Mouse (Mus musculus): ENCODE data around the gene Cbarp. TPM values are rescaled to one million over a fixed set of nuclear protein-coding genes. Genes with fewer than 3 reads are reported as not detected.

The Cbarp gene
- polyA plus RNA-seq (2015; fragmentation: Nextera tagmentation; extraction: Ambion mirVana): 3.1 and 3.9 TPM in 2 replicates

DNA sequence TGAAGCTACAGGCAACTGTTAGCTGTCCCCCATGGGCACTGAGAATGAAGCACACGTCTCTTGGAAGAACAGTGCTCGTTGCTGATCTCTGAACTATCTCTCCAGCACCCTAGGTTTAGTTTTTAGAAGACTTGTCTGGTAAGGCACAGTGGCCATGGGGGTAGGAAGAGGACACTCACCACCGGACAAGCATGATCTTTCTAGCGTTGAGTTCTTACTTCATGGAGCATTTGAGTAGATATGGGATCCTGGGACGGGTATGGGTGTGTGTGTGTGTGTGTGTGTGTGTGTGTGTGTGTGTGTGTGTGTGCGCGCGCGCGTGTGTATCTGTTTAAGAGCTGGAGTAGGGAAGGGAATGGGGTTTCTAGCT is at the start of gene Cbarp:
TSS of gene Cbarp (minus strand) at position 170 of the 370 bp plus-strand sequence.
- peaks cover 49% of the 10 kb centered on the region for H3K4me1 ChIP-seq (ENCODE audit: control insufficient read depth, insufficient read depth, low read length)

DNA sequence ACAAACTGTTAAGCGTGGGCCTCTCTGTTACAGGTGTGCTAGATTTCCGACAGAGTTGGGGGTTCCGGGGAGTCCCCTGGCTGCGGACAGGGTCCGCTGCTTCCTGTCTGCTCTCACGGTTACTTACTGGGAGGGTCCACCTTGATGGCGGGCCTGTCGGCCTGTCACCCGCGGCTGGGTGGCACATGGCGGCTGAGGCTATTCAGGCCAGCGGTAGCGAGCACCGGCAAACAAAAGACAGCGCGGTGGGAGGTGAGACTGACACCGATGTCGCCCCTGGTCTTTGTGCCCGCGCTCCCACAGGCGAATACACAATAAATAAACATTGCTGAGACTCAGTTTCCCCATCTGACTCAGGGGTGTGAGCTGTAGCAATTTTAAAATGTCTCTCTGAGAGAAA is 49.4 kb upstream of the Cbarp start:
- no peaks in the 10 kb centered on the region for H3K9me3 ChIP-seq (replicated peaks; ENCODE audit: control insufficient read depth, low read length)
- peak overlapping the region; percentile 65 for H3K4me2 ChIP-seq (ENCODE audit: low read depth, low read length)
- H3K4me3 ChIP-seq (replicated peaks; ENCODE audit: low read length): peak overlapping the region; percentile 36
- no peak overlapping the region for H3K27ac ChIP-seq (ENCODE audit: low read length)
- ATAC-seq (ENCODE audit: insufficient read depth, low FRiP score): no peak
- peak overlapping the region; percentile 62 for H3K9ac ChIP-seq (ENCODE audit: low read length)
- 20% methylated on average over 21 of the region's 21 CpGs for WGBS
- peaks cover 25% of the 10 kb centered on the region for H3K27me3 ChIP-seq (ENCODE audit: control insufficient read depth, insufficient read depth, low read length)
- H3K36me3 ChIP-seq (ENCODE audit: control insufficient read depth, insufficient read depth, low read length): no peaks in the 10 kb centered on the region
- H3K4me1 ChIP-seq (ENCODE audit: control insufficient read depth, insufficient read depth, low read length): peaks cover 3% of the 10 kb centered on the region; the same call in 1 of the 2 replicates

More for the DNA sequence above, at the start of gene Cbarp:
- H3K9ac ChIP-seq (ENCODE audit: low read length): peak within 1 kb of the TSS; percentile 71
- peak within 1 kb of the TSS; percentile 98 for H3K4me2 ChIP-seq (ENCODE audit: low read depth, low read length)
- peaks cover 3% of the 10 kb centered on the region; the same call in 1 of the 2 replicates for H3K27me3 ChIP-seq (ENCODE audit: control insufficient read depth, insufficient read depth, low read length)
- no peak for ATAC-seq (ENCODE audit: insufficient read depth, low FRiP score)
- peak within 1 kb of the TSS; percentile 85 for H3K4me3 ChIP-seq (replicated peaks; ENCODE audit: low read length)
- peak within 1 kb of the TSS; percentile 94 for H3K27ac ChIP-seq (ENCODE audit: low read length)
- WGBS: 70% methylated on average over 10 of the region's 10 CpGs
- H3K36me3 ChIP-seq (ENCODE audit: control insufficient read depth, insufficient read depth, low read length): peaks cover 11% of the 10 kb centered on the region; the same call in 1 of the 2 replicates
- H3K9me3 ChIP-seq (replicated peaks; ENCODE audit: control insufficient read depth, low read length): no peaks in the 10 kb centered on the region

DNA sequence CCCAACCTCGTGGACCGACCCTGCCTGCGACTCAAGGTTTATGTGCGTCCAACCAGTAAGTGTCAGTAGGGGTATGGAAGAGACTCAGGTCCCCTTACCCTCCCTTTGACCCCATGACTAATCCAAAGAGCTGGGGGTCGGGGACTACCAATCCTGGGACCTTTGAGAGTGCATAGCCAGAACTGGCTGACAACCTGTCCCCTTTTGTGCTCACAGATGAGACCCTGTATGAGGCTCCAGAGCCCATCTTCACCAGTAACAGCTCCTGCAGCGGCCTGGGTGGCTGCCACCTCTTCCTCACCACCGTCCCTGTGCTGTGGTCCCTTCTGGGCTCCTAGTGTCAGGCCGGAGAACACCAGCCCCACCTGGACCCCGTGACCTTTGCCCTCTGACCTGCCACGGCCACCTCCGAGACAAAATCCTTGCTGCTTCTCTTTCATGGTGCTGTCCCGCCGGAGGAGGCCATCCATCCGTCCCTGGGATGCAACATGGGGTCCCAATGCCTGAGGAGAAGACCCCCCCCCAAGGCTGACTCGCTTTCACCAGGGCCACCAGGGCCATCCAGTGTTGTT is 47.9 kb upstream of the Cbarp start:
- H3K9me3 ChIP-seq (replicated peaks; ENCODE audit: control insufficient read depth, low read length): no peaks in the 10 kb centered on the region
- no peak for ATAC-seq (ENCODE audit: insufficient read depth, low FRiP score)
- no peak overlapping the region for H3K4me3 ChIP-seq (replicated peaks; ENCODE audit: low read length)
- H3K4me2 ChIP-seq (ENCODE audit: low read depth, low read length): no peak overlapping the region
- peaks cover 25% of the 10 kb centered on the region for H3K27me3 ChIP-seq (ENCODE audit: control insufficient read depth, insufficient read depth, low read length)
- H3K4me1 ChIP-seq (ENCODE audit: control insufficient read depth, insufficient read depth, low read length): peaks cover 3% of the 10 kb centered on the region; the same call in 1 of the 2 replicates
- no peak overlapping the region for H3K27ac ChIP-seq (ENCODE audit: low read length)
- no peak overlapping the region for H3K9ac ChIP-seq (ENCODE audit: low read length)
- 81% methylated on average over 15 of the region's 15 CpGs for WGBS
- no peaks in the 10 kb centered on the region for H3K36me3 ChIP-seq (ENCODE audit: control insufficient read depth, insufficient read depth, low read length)

DNA sequence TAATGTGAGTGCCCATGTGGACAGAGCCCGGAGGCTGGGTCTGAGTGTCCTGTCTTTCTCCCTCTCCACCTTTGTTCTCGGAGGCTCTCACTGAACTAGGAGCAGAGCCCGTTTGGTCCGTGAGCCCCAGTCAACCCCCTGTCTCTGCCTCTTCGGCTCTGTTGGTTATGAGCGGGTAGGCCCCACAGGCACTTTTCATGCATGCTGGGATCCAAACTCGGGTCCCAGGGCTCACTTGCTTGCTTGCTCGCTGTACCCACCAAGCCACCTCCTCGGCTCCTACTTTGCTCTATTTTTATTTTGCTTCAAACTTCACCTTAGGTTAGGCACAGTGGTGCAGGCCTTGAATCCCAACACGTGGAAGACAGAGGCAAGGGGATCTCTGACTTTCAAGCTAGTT is 47.1 kb upstream of the Cbarp start:
- Histone ChIP-seq H3K9me3 (replicated peaks; ENCODE audit: control insufficient read depth, low read length) (no peaks in the 10 kb centered on the region), H3K9ac (ENCODE audit: low read length) (no peak overlapping the region), H3K27ac (ENCODE audit: low read length) (no peak overlapping the region), H3K4me1 (ENCODE audit: control insufficient read depth, insufficient read depth, low read length) (peaks cover 3% of the 10 kb centered on the region; the same call in 1 of the 2 replicates), H3K4me2 (ENCODE audit: low read depth, low read length) (no peak overlapping the region), H3K36me3 (ENCODE audit: control insufficient read depth, insufficient read depth, low read length) (no peaks in the 10 kb centered on the region), H3K27me3 (ENCODE audit: control insufficient read depth, insufficient read depth, low read length) (peaks cover 25% of the 10 kb centered on the region), H3K4me3 (replicated peaks; ENCODE audit: low read length) (no peak overlapping the region)
- 90% methylated on average over 10 of the region's 10 CpGs for WGBS
- no peak for ATAC-seq (ENCODE audit: insufficient read depth, low FRiP score)

DNA sequence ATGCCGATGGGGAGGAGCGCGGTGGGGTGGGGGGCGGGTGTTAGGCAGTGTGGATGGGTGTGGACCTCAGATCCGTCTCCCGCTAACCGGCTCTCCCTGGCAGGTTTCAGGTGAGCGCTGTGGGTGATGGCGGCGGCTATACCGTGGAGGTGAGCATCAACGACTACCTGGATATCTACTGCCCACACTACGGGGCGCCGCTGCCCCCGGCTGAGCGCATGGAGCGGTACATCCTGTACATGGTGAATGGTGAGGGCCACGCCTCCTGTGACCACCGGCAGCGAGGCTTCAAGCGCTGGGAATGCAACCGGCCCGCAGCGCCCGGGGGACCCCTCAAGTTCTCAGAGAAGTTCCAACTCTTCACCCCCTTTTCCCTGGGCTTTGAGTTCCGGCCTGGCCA is 46.0 kb upstream of the Cbarp start:
- Histone ChIP-seq H3K4me2 (ENCODE audit: low read depth, low read length) (no peak overlapping the region), H3K27me3 (ENCODE audit: control insufficient read depth, insufficient read depth, low read length) (peaks cover 21% of the 10 kb centered on the region), H3K4me3 (replicated peaks; ENCODE audit: low read length) (no peak overlapping the region), H3K9me3 (replicated peaks; ENCODE audit: control insufficient read depth, low read length) (no peaks in the 10 kb centered on the region), H3K9ac (ENCODE audit: low read length) (no peak overlapping the region), H3K36me3 (ENCODE audit: control insufficient read depth, insufficient read depth, low read length) (no peaks in the 10 kb centered on the region), H3K27ac (ENCODE audit: low read length) (no peak overlapping the region), H3K4me1 (ENCODE audit: control insufficient read depth, insufficient read depth, low read length) (peaks cover 3% of the 10 kb centered on the region; the same call in 1 of the 2 replicates)
- no peak for ATAC-seq (ENCODE audit: insufficient read depth, low FRiP score)
- 45% methylated on average over 27 of the region's 27 CpGs for WGBS

DNA sequence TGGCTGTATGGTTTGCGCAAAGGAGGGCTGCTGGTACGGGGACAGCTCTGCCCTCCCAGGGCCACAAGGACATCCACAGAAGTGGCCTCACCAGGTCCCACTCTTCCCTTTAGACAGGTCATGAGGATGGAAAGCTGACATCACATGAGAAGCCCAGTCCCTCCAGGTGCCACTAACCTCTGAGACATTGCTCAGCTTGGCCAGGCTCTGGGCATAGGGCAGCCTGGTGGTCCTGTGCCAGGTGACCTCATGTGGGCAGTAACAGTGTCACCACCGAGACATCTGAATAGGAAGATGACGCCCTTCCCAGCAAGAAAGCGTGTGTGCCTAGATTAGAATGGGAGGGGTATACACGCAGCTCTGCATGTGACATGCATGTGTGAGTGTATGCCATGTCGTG is 41.9 kb upstream of the Cbarp start:
- H3K36me3 ChIP-seq (ENCODE audit: control insufficient read depth, insufficient read depth, low read length): no peaks in the 10 kb centered on the region
- no peak overlapping the region for H3K9ac ChIP-seq (ENCODE audit: low read length)
- 0 out of 2 replicates have a peak, but pooled peaks cover 14% of the 10 kb centered on the region for H3K4me1 ChIP-seq (ENCODE audit: control insufficient read depth, insufficient read depth, low read length)
- no peak overlapping the region for H3K27ac ChIP-seq (ENCODE audit: low read length)
- H3K27me3 ChIP-seq (ENCODE audit: control insufficient read depth, insufficient read depth, low read length): no peaks in the 10 kb centered on the region
- ATAC-seq (ENCODE audit: insufficient read depth, low FRiP score): no peak
- 89% methylated on average over 7 of the region's 7 CpGs for WGBS
- H3K4me3 ChIP-seq (replicated peaks; ENCODE audit: low read length): no peak overlapping the region
- H3K9me3 ChIP-seq (replicated peaks; ENCODE audit: control insufficient read depth, low read length): no peaks in the 10 kb centered on the region
- H3K4me2 ChIP-seq (ENCODE audit: low read depth, low read length): no peak overlapping the region

DNA sequence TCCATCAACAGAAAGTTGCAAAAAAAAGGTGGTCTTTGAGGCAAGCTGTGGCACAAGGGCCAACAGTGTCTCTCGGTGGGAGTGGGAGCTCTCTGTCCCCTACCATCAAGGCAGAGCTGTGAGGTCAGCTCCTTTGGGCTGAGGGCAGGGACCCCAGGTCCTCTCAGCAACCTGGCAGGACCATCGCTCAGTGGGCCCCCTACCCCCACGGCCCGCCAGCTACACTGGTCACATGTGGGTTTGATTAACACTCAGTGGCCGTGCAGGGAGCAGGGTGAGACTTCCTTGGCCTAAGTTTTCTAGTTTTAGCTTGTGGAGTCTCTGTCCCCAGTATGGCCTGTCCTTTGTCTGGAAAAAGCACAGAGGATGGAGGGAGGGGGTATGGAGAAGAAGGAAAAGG is 40.2 kb upstream of the Cbarp start:
- H3K9me3 ChIP-seq (replicated peaks; ENCODE audit: control insufficient read depth, low read length): no peaks in the 10 kb centered on the region
- peaks cover 14% of the 10 kb centered on the region; the same call in 1 of the 2 replicates for H3K4me1 ChIP-seq (ENCODE audit: control insufficient read depth, insufficient read depth, low read length)
- H3K27me3 ChIP-seq (ENCODE audit: control insufficient read depth, insufficient read depth, low read length): no peaks in the 10 kb centered on the region
- WGBS: 53% methylated on average over 5 of the region's 5 CpGs
- H3K9ac ChIP-seq (ENCODE audit: low read length): peak overlapping the region; percentile 90; the same call in 1 of the 2 replicates
- H3K27ac ChIP-seq (ENCODE audit: low read length): no peak overlapping the region
- H3K4me3 ChIP-seq (replicated peaks; ENCODE audit: low read length): peak overlapping the region; percentile 64
- ATAC-seq (ENCODE audit: insufficient read depth, low FRiP score): no peak
- peak overlapping the region; percentile 75 for H3K4me2 ChIP-seq (ENCODE audit: low read depth, low read length)
- H3K36me3 ChIP-seq (ENCODE audit: control insufficient read depth, insufficient read depth, low read length): no peaks in the 10 kb centered on the region

DNA sequence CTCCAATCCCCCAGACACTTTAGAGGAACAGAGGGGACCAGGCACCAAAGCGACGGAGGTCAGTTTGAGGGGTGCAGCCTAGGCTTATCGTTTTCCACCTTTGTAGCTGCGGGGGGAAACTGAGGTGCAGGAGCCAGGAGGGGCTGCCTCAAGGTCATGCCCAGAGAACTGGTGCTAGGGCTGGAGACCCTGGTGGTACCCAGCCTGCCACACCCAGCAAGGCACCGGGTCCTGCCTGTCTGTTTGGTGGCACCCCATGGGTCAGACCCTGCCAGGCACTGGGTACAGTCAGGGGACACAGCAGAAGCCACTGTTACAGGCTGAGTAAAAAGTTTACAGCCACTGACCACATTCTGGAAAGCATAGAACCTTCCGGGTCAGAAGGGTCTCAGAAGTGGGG is 39.7 kb upstream of the Cbarp start:
- peak overlapping the region; percentile 90 for H3K9ac ChIP-seq (ENCODE audit: low read length)
- no peak for ATAC-seq (ENCODE audit: insufficient read depth, low FRiP score)
- H3K9me3 ChIP-seq (replicated peaks; ENCODE audit: control insufficient read depth, low read length): no peaks in the 10 kb centered on the region
- H3K27me3 ChIP-seq (ENCODE audit: control insufficient read depth, insufficient read depth, low read length): no peaks in the 10 kb centered on the region
- H3K4me2 ChIP-seq (ENCODE audit: low read depth, low read length): peak overlapping the region; percentile 75
- no peak overlapping the region for H3K27ac ChIP-seq (ENCODE audit: low read length)
- WGBS: 37% methylated on average over 6 of the region's 6 CpGs
- H3K4me1 ChIP-seq (ENCODE audit: control insufficient read depth, insufficient read depth, low read length): peaks cover 14% of the 10 kb centered on the region; the same call in 1 of the 2 replicates
- no peaks in the 10 kb centered on the region for H3K36me3 ChIP-seq (ENCODE audit: control insufficient read depth, insufficient read depth, low read length)
- H3K4me3 ChIP-seq (replicated peaks; ENCODE audit: low read length): peak overlapping the region; percentile 64

DNA sequence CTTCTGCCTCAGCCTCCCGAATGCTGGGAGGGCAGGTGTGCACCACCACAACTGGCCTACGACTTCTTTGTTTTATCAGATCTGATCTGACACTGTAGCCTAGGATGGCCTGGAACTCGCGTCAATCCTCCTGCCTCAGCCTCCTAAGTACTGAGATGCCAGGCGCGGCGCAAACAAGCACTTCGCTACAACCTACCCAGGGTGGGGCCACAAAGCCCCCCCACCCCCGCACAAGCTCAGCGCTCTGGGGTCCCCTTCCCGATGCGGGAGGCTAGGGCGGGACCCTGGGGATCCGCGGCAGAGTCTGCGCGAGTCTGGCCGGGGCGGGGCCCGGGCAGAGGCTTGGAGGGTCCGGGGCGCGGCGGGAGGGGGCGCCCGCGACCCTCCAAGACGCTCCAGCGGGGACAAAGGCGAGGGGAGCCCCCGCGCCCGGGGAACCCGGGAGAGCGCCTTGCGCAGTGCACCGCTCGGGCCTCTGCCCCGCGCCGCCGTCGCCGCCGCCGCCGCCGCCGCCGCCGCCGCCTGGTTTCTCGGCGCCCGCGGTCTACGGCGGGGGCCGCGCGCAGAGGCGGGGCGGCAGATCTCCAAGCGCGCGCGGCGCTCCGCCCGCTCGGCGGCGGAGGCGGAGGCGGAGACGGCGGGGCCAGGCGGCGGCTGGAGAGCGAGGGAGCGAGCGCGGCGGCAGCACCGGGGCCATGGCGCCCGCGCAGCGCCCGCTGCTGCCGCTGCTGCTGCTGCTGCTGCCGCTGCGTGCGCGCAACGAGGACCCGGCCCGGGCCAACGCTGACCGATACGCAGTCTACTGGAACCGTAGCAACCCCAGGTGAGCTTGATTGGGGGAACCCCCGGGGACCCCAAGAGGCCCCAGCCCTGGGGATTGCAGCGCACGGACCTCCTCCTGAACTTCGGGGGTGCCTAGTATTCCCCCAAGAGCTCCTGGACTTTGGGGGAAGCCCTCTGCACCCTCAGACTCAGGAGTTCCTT is 38.7 kb upstream of the Cbarp start, which contains the start of gene Efna2:
TSS of gene Efna2 (plus strand) at position 415 of the 984 bp plus-strand sequence.
- Histone ChIP-seq H3K9me3 (replicated peaks; ENCODE audit: control insufficient read depth, low read length) (no peaks in the 10 kb centered on the region), H3K27me3 (ENCODE audit: control insufficient read depth, insufficient read depth, low read length) (no peaks in the 10 kb centered on the region), H3K4me3 (replicated peaks; ENCODE audit: low read length) (peak within 1 kb of the TSS; percentile 64), H3K9ac (ENCODE audit: low read length) (peak within 1 kb of the TSS; percentile 90), H3K27ac (ENCODE audit: low read length) (peak within 1 kb of the TSS; percentile 23), H3K36me3 (ENCODE audit: control insufficient read depth, insufficient read depth, low read length) (no peaks in the 10 kb centered on the region), H3K4me2 (ENCODE audit: low read depth, low read length) (peak within 1 kb of the TSS; percentile 75), H3K4me1 (ENCODE audit: control insufficient read depth, insufficient read depth, low read length) (peaks cover 14% of the 10 kb centered on the region; the same call in 1 of the 2 replicates)
- under 1% methylated on average over 72 of the region's 106 CpGs for WGBS
- ATAC-seq (ENCODE audit: insufficient read depth, low FRiP score): peak; percentile 68

All from stomach, embryonic 16.5 days (tissue).